In the genomic region with DNA sequence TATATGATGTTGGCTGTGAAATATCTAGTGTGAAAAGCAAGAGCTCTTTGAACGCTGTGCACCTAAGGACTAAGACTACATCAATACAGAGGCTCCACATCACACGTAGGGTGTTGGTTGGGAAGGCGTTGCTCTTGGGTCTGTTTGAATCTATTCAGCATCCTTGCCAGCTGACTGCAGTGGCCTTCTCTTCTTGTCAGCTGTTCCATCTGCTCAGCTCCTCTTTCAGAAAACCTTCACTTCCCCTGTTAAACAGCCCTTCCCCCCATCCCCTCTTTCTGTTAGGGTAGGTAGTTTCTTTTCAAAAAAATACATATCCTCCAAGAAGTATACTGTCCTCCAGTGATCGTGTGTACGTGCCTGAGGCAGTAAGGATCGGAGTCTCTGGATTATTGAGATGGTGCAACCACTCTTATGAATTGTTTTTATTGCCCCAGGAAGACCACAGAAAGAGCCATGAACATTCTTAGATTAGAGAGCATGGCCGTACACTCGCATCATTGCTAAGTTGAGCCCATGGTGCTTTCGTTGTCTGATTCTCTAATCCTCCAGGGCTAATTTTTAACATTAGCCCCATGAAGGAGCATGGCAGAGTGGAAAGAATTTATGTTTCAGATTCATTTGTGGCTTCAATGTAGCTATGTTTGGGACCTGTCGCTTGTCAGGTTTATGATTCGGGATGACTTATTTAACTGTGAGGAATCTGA, we compare ENCODE assay signal across 20 mouse cellular contexts. TPM values are rescaled to one million over a fixed set of nuclear protein-coding genes. Genes with fewer than 3 reads are reported as not detected.
DNase-seq lines count a peak whose midpoint lies in the region; ATAC-seq and TF ChIP-seq lines count a peak whose summit lies in the region.
"Had no signal": no experiment of that assay in that cellular context is flagged by ENCODE, and none has a peak within 500 bp of the region (broad histone marks: within the 10 kb centered on the region; RNA-seq: fewer than 3 reads in every experiment).

No protein-coding gene starts in this region.

- peaks cover 5% of the 10 kb centered on the region; the same call in 1 of the 2 replicates for H3K36me3 ChIP-seq in liver, embryonic 16.5 days (ENCODE audit: control insufficient read depth, insufficient read depth)
- H3K36me3 ChIP-seq in liver, postnatal 0 days (replicated peaks; ENCODE audit: insufficient read depth, low read length): no peaks in the 10 kb centered on the region; the same call in 1 of the 2 replicates
- peaks cover 0 to 5% of the 10 kb centered on the region in 2 experiments; a peak in 2 of 4 replicates for H3K36me3 ChIP-seq in MEL (ENCODE audit: control insufficient read depth in 1 of 2, insufficient read depth in 2 of 2, low read length in 2 of 2)
- H3K36me3 ChIP-seq in heart, embryonic 12.5 days: no peaks in the 10 kb centered on the region; the same call in 1 of the 2 replicates
- H3K36me3 ChIP-seq: embryonic facial prominence, embryonic 15.5 days; forebrain, embryonic 12.5 days; midbrain, embryonic 13.5 days had no signal

- peak overlapping the region; percentile 9; the same call in 1 of the 2 replicates for H3K27ac ChIP-seq in liver, embryonic 16.5 days (ENCODE audit: low read length)
- no peak overlapping the region for H3K27ac ChIP-seq in liver, postnatal 0 days (ENCODE audit: low read depth)
- H3K27ac ChIP-seq in MEL (ENCODE audit: control insufficient read depth, low read depth, low read length): no peak overlapping the region
- H3K27ac ChIP-seq in heart, embryonic 12.5 days (ENCODE audit: poor library complexity, severe bottlenecking): no peak overlapping the region
- H3K27ac ChIP-seq: embryonic facial prominence, embryonic 15.5 days; forebrain, embryonic 12.5 days; gastrocnemius, adult 2 months; kidney, postnatal 0 days; midbrain, embryonic 13.5 days had no signal

- H3K4me3 ChIP-seq in liver, embryonic 16.5 days (ENCODE audit: low read depth, low read length): no peak overlapping the region
- no peak overlapping the region for H3K4me3 ChIP-seq in liver, postnatal 0 days (ENCODE audit: low read depth, low read length)
- H3K4me3 ChIP-seq in MEL (ENCODE audit: control insufficient read depth in 1 of 2, insufficient read depth in 1 of 2, low read depth in 2 of 2, low read length in 2 of 2): no peak overlapping the region
- H3K4me3 ChIP-seq in heart, embryonic 12.5 days: no peak overlapping the region
- H3K4me3 ChIP-seq: embryonic facial prominence, embryonic 15.5 days; forebrain, embryonic 12.5 days; gastrocnemius, adult 2 months; midbrain, embryonic 13.5 days had no signal

- H3K79me2 ChIP-seq in MEL (ENCODE audit: control insufficient read depth, insufficient read depth, low read length, poor library complexity): peaks cover 54% of the 10 kb centered on the region

- no peak for ATAC-seq in liver, embryonic 16.5 days (ENCODE audit: low read depth)
- ATAC-seq in liver, postnatal 0 days: no peak
- 0 out of 2 replicates have a peak, but pooled peaks have one; percentile 11 for ATAC-seq in megakaryocyte progenitor cell, adult 5-6 weeks (replicated peaks; ENCODE audit: poor library complexity)
- ATAC-seq in heart, embryonic 12.5 days (ENCODE audit: insufficient number of reproducible peaks, low FRiP score): no peak
- ATAC-seq: midbrain, embryonic 13.5 days had no signal

- no peak for TF ChIP-seq POLR2A in MEL (IDR thresholded peaks at IDR 0.05; ENCODE audit: control insufficient read depth in 1 of 2, insufficient read depth in 1 of 2, low read depth in 1 of 2, low read length in 2 of 2, poor library complexity in 1 of 2)

- WGBS in liver, embryonic 16.5 days (ENCODE audit: insufficient replicate concordance): 74% methylated on average over 11 of the region's 11 CpGs
- 76% methylated on average over 11 of the region's 11 CpGs for WGBS in liver, postnatal 0 days (ENCODE audit: insufficient replicate concordance)
- WGBS in heart, embryonic 12.5 days: 73% methylated on average over 11 of the region's 11 CpGs

- peaks cover 50% of the 10 kb centered on the region for H3K4me1 ChIP-seq in liver, embryonic 16.5 days (ENCODE audit: control insufficient read depth, low read depth, low read length)
- H3K4me1 ChIP-seq in liver, postnatal 0 days (ENCODE audit: insufficient read depth): peaks cover 43% of the 10 kb centered on the region
- peaks cover 0 to 7% of the 10 kb centered on the region in 2 experiments; a peak in 2 of 4 replicates for H3K4me1 ChIP-seq in MEL (ENCODE audit: control insufficient read depth in 1 of 2, insufficient read depth in 2 of 2, low read length in 2 of 2)
- H3K4me1 ChIP-seq in heart, embryonic 12.5 days (replicated peaks): peaks cover 71% of the 10 kb centered on the region

- TF ChIP-seq EP300 in liver, postnatal 0 days (IDR thresholded peaks at IDR 0.05; ENCODE audit: low read depth): no peak
- no peak for TF ChIP-seq EP300 in MEL (IDR thresholded peaks at IDR 0.05; ENCODE audit: low read depth in 1 of 2, low read length in 2 of 2)

- intact Hi-C loops in gastrocnemius, postnatal 14 days (cut with DNase I; ENCODE audit: low total_unique reads): no loop called here

- no peak overlapping the region for H3K9ac ChIP-seq in liver, embryonic 16.5 days (ENCODE audit: low read depth, low read length)
- no peak overlapping the region for H3K9ac ChIP-seq in liver, postnatal 0 days (replicated peaks)
- H3K9ac ChIP-seq in MEL (ENCODE audit: control insufficient read depth, low read depth, low read length, poor library complexity, severe bottlenecking): no peak overlapping the region
- no peak overlapping the region for H3K9ac ChIP-seq in heart, embryonic 12.5 days
- H3K9ac ChIP-seq: embryonic facial prominence, embryonic 15.5 days; forebrain, embryonic 12.5 days; midbrain, embryonic 13.5 days had no signal

- no peak overlapping the region for H3K4me2 ChIP-seq in liver, embryonic 16.5 days (ENCODE audit: low read depth, low read length)
- no peak overlapping the region for H3K4me2 ChIP-seq in liver, postnatal 0 days (ENCODE audit: low read depth, low read length)
- no peak overlapping the region for H3K4me2 ChIP-seq in heart, embryonic 12.5 days
- H3K4me2 ChIP-seq: embryonic facial prominence, embryonic 15.5 days; forebrain, embryonic 12.5 days; liver, embryonic 11.5 days; midbrain, embryonic 13.5 days had no signal

- no peaks in the 10 kb centered on the region for H3K27me3 ChIP-seq in liver, embryonic 16.5 days (ENCODE audit: control insufficient read depth, insufficient read depth, low read depth, low read length)
- H3K27me3 ChIP-seq in liver, postnatal 0 days (ENCODE audit: insufficient read depth, low read length): no peaks in the 10 kb centered on the region
- no peaks in the 10 kb centered on the region for H3K27me3 ChIP-seq in MEL (ENCODE audit: control insufficient read depth in 1 of 2, insufficient read depth in 2 of 2, low read length in 2 of 2)
- H3K27me3 ChIP-seq in heart, embryonic 12.5 days (replicated peaks): no peaks in the 10 kb centered on the region
- H3K27me3 ChIP-seq: embryonic facial prominence, embryonic 15.5 days; forebrain, embryonic 12.5 days; midbrain, embryonic 13.5 days had no signal

- no peak for TF ChIP-seq CTCF in liver, postnatal 0 days (IDR thresholded peaks at IDR 0.05; ENCODE audit: low read depth)
- TF ChIP-seq CTCF in MEL (IDR thresholded peaks at IDR 0.05 in 2 of 3, conservative IDR thresholded peaks at IDR 0.05 in 1 of 3; ENCODE audit: control insufficient read depth in 1 of 3, insufficient read depth in 1 of 3, low read depth in 2 of 3, low read length in 3 of 3, poor library complexity in 1 of 3, severe bottlenecking in 1 of 3): no peak

- no peak for TF ChIP-seq RAD21 in MEL (IDR thresholded peaks at IDR 0.05; ENCODE audit: low read depth, low read length)

- no peak for DNase-seq in liver, postnatal 0 days
- DNase-seq in MEL (ENCODE audit: low read depth, low spot score): peak; percentile 36
- DNase-seq in thymus, postnatal 25 days: peak; percentile 55
- DNase-seq in embryo, embryonic 10.5 days (ENCODE audit: low spot score): no peak
- no peak for DNase-seq in gastrocnemius, postnatal 14 days
- DNase-seq: adrenal gland, adult 8-10 months; cerebellum, adult 8-10 months; gastrocnemius, adult 2 months; heart, postnatal 4 days; layer of hippocampus, adult 9-11 months; lung, postnatal 14 days; right cerebral cortex, postnatal 14 days had no signal

- H3K9me3 ChIP-seq in liver, embryonic 16.5 days (replicated peaks; ENCODE audit: control insufficient read depth, low read length): no peaks in the 10 kb centered on the region
- H3K9me3 ChIP-seq in liver, postnatal 0 days (ENCODE audit: low read length): no peaks in the 10 kb centered on the region
- H3K9me3 ChIP-seq in MEL (replicated peaks; ENCODE audit: insufficient read depth, low read length): no peaks in the 10 kb centered on the region
- H3K9me3 ChIP-seq in heart, embryonic 12.5 days (replicated peaks): no peaks in the 10 kb centered on the region
- H3K9me3 ChIP-seq: embryonic facial prominence, embryonic 15.5 days; forebrain, embryonic 12.5 days; midbrain, embryonic 13.5 days had no signal

TF ChIP-seq in MEL, 35 proteins besides CTCF, POLR2A, EP300 and RAD21:
- no peak for TF ChIP-seq GABPA (IDR thresholded peaks at IDR 0.05; ENCODE audit: low read depth, low read length)
- TF ChIP-seq RCOR1 (IDR thresholded peaks at IDR 0.05; ENCODE audit: low read depth, low read length): no peak
- no peak for TF ChIP-seq MEF2A (IDR thresholded peaks at IDR 0.05; ENCODE audit: extremely low read depth, insufficient replicate concordance, low read depth, low read length, poor library complexity, severe bottlenecking)
- TF ChIP-seq SIN3A (IDR thresholded peaks at IDR 0.05; ENCODE audit: low read length): peak; percentile 34; the same call in 1 of the 2 replicates
- TF ChIP-seq CHD2 (IDR thresholded peaks at IDR 0.05; ENCODE audit: low read length): no peak
- no peak for TF ChIP-seq MYB (IDR thresholded peaks at IDR 0.05; ENCODE audit: low read depth, low read length)
- TF ChIP-seq UBTF (IDR thresholded peaks at IDR 0.05; ENCODE audit: borderline replicate concordance, insufficient read depth, low read depth, low read length): no peak
- no peak for TF ChIP-seq ZKSCAN1 (IDR thresholded peaks at IDR 0.05; ENCODE audit: low read depth, low read length)
- TF ChIP-seq ETS1 (IDR thresholded peaks at IDR 0.05; ENCODE audit: low read depth, low read length): peak; percentile 82
- TF ChIP-seq ZNF384 (IDR thresholded peaks at IDR 0.05; ENCODE audit: low read depth, low read length): no peak

RNA-seq across cellular contexts. Expression of a gene that starts 28.9 kb away (rescaled TPM):
- polyA plus RNA-seq in liver, embryonic 16.5 days (2015; fragmentation: Nextera tagmentation; extraction: Ambion mirVana): 11.2 and 12.2 TPM in 2 replicates
- polyA plus RNA-seq in liver, postnatal 0 days (2015; fragmentation: Nextera tagmentation; extraction: Ambion mirVana): 4.5 and 5.9 TPM in 2 replicates
- total RNA-seq in MEL (2012; rRNA removed): 13.4 and 13.8 TPM in 2 replicates
- polyA plus RNA-seq in MEL (2012; ENCODE audit: insufficient read depth in 1 of 2, insufficient read length in 2 of 2, low read depth in 1 of 2, low replicate concordance in 2 of 2, missing spikeins in 1 of 2): 10 to 100 TPM in 1 of 2 experiments, not detected in 1; 16.1 TPM
- 27.3 and 32.4 TPM in 2 replicates for total RNA-seq in megakaryocyte progenitor cell, adult 5-6 weeks (2015)
- 24.0 and 26.3 TPM in 2 replicates for total RNA-seq in megakaryocyte progenitor cell, adult 5-6 weeks (2017)
- polyA plus RNA-seq in heart, embryonic 12.5 days (2016; fragmentation: Nextera tagmentation; extraction: Ambion mirVana): 10.0 and 10.8 TPM in 2 replicates
- 10 to 100 TPM; 22.0 to 24.1 TPM for total RNA-seq in gastrocnemius, postnatal 14 days (2021)

Comparison
In these comparisons a context has a peak if more than half of its experiments do, and no peak if none do; other contexts are left out.
1. DNase-seq: peak in MEL (single experiment) and thymus, postnatal 25 days (single experiment); none in liver, postnatal 0 days (single experiment), embryo, embryonic 10.5 days (single experiment) and gastrocnemius, postnatal 14 days (single experiment).